Mouse (Mus musculus): ENCODE data around the gene Lcn2.

- TF ChIP-seq CTCF (conservative IDR thresholded peaks at IDR 0.05; ENCODE audit: insufficient read depth, insufficient read length, low read depth, low read length) (no peak), POLR2A (IDR thresholded peaks at IDR 0.05; ENCODE audit: low read depth, low read length) (no peak)
Measured at GRCm38 (mm10) chr2:32381141-32381774, 6.8 kb downstream of the Lcn2 start.
